Mouse (Mus musculus) E14TG2a.4 (cell line): ENCODE measurements at regions not wholly inside any gene's neighbourhood (a gene's known extent, or its start where the extent isn't known, plus 50 kb on each side); places are given as distances from the start of the nearest gene placed in this dataset.

Experiments
- H3K27me3 ChIP-seq: 2 replicates; pipeline ENCODE4 v1.6.1; 2014; ENCODE audit warnings: low read length, control low read depth; ENCODE audit not compliant: insufficient read depth
- H3K36me3 ChIP-seq: 2 replicates; pipeline ENCODE4 v1.6.1; 2014; ENCODE audit warnings: low read length, control low read depth; ENCODE audit not compliant: insufficient read depth
- H3K4me1 ChIP-seq: replicated peaks from 2 replicates; pipeline ENCODE4 v1.6.1; 2014; ENCODE audit warnings: low read depth, low read length, control low read depth
- H3K4me3 ChIP-seq: replicated peaks from 2 replicates; pipeline ENCODE4 v1.5.1; 2014; ENCODE audit warnings: mild to moderate bottlenecking, low read length
- H3K9me3 ChIP-seq: 2 replicates; pipeline ENCODE4 v1.6.1; 2014; ENCODE audit warnings: low read length, control low read depth
- CTCF ChIP-seq: conservative IDR thresholded peaks from 2 replicates; pipeline ENCODE4 v1.5.1; 2014; ENCODE audit warnings: low read length
- NANOG ChIP-seq: IDR thresholded peaks from 2 replicates; pipeline ENCODE4 v1.6.1; 2014; ENCODE audit warnings: borderline replicate concordance, low read length, mixed read lengths
- POU5F1 ChIP-seq: IDR thresholded peaks from 2 replicates; pipeline ENCODE4 v1.6.1; 2014; ENCODE audit warnings: low read length, borderline replicate concordance

GRCm38 (mm10) chr14:71359581-71359980 lies 759.9 kb upstream of the Fam160b2 start:
- H3K4me1 ChIP-seq = no peaks in the 10 kb centered on the region
- H3K9me3 ChIP-seq = no peaks in the 10 kb centered on the region
- H3K27me3 ChIP-seq = no peaks in the 10 kb centered on the region
- H3K4me3 ChIP-seq = no peak overlapping the region
- no peak for TF ChIP-seq NANOG
- no peaks in the 10 kb centered on the region for H3K36me3 ChIP-seq

GRCm38 (mm10) chr14:71338219-71338618 lies 738.6 kb upstream of the Fam160b2 start:
- no peaks in the 10 kb centered on the region for H3K27me3 ChIP-seq
- no peaks in the 10 kb centered on the region for H3K9me3 ChIP-seq
- no peak overlapping the region for H3K4me3 ChIP-seq
- H3K36me3 ChIP-seq = no peaks in the 10 kb centered on the region
- no peaks in the 10 kb centered on the region for H3K4me1 ChIP-seq
- TF ChIP-seq POU5F1 = no peak
- TF ChIP-seq NANOG = no peak
- no peak for TF ChIP-seq CTCF

- TF ChIP-seq NANOG = no peak
- no peak for TF ChIP-seq CTCF
- TF ChIP-seq POU5F1 = no peak
- no peaks in the 10 kb centered on the region for H3K9me3 ChIP-seq
- H3K36me3 ChIP-seq = no peaks in the 10 kb centered on the region
- H3K27me3 ChIP-seq = no peaks in the 10 kb centered on the region
- no peak overlapping the region for H3K4me3 ChIP-seq
- H3K4me1 ChIP-seq = no peaks in the 10 kb centered on the region
Measured at GRCm38 (mm10) chr14:71336906-71337305, 737.3 kb upstream of the Fam160b2 start.

GRCm38 (mm10) chr14:71334022-71334421 lies 734.4 kb upstream of the Fam160b2 start:
- no peaks in the 10 kb centered on the region for H3K9me3 ChIP-seq
- H3K36me3 ChIP-seq = no peaks in the 10 kb centered on the region
- H3K4me3 ChIP-seq = no peak overlapping the region
- TF ChIP-seq POU5F1 (no peak), CTCF (no peak), NANOG (no peak)
- no peaks in the 10 kb centered on the region for H3K27me3 ChIP-seq
- no peaks in the 10 kb centered on the region for H3K4me1 ChIP-seq

- Histone ChIP-seq H3K4me1 (no peaks in the 10 kb centered on the region), H3K36me3 (no peaks in the 10 kb centered on the region), H3K9me3 (no peaks in the 10 kb centered on the region), H3K27me3 (no peaks in the 10 kb centered on the region), H3K4me3 (no peak overlapping the region)
- TF ChIP-seq POU5F1 = no peak
- no peak for TF ChIP-seq NANOG
- TF ChIP-seq CTCF = no peak
Measured at GRCm38 (mm10) chr14:71329862-71330630, 730.4 kb upstream of the Fam160b2 start.

- no peaks in the 10 kb centered on the region for H3K36me3 ChIP-seq
- H3K4me3 ChIP-seq = no peak overlapping the region
- H3K9me3 ChIP-seq = no peaks in the 10 kb centered on the region
- no peaks in the 10 kb centered on the region for H3K4me1 ChIP-seq
- H3K27me3 ChIP-seq = no peaks in the 10 kb centered on the region
- no peak for TF ChIP-seq NANOG
- TF ChIP-seq CTCF = no peak
- TF ChIP-seq POU5F1 = no peak
Measured at GRCm38 (mm10) chr14:71327621-71328020, 728.0 kb upstream of the Fam160b2 start.

GRCm38 (mm10) chr14:71326521-71327105 lies 727.0 kb upstream of the Fam160b2 start:
- TF ChIP-seq NANOG (no peak), POU5F1 (no peak), CTCF (no peak)
- H3K36me3 ChIP-seq = no peaks in the 10 kb centered on the region
- H3K4me1 ChIP-seq = no peaks in the 10 kb centered on the region
- no peaks in the 10 kb centered on the region for H3K9me3 ChIP-seq
- no peak overlapping the region for H3K4me3 ChIP-seq
- H3K27me3 ChIP-seq = no peaks in the 10 kb centered on the region

GRCm38 (mm10) chr14:71315228-71315627 lies 715.6 kb upstream of the Fam160b2 start:
- Histone ChIP-seq H3K9me3 (no peaks in the 10 kb centered on the region), H3K4me1 (no peaks in the 10 kb centered on the region), H3K4me3 (no peak overlapping the region), H3K36me3 (no peaks in the 10 kb centered on the region), H3K27me3 (no peaks in the 10 kb centered on the region)
- TF ChIP-seq CTCF = no peak
- no peak for TF ChIP-seq POU5F1
- TF ChIP-seq NANOG = no peak
